Mouse (Mus musculus): ENCODE measurements around the gene Ajuba.

The Ajuba gene

DNA sequence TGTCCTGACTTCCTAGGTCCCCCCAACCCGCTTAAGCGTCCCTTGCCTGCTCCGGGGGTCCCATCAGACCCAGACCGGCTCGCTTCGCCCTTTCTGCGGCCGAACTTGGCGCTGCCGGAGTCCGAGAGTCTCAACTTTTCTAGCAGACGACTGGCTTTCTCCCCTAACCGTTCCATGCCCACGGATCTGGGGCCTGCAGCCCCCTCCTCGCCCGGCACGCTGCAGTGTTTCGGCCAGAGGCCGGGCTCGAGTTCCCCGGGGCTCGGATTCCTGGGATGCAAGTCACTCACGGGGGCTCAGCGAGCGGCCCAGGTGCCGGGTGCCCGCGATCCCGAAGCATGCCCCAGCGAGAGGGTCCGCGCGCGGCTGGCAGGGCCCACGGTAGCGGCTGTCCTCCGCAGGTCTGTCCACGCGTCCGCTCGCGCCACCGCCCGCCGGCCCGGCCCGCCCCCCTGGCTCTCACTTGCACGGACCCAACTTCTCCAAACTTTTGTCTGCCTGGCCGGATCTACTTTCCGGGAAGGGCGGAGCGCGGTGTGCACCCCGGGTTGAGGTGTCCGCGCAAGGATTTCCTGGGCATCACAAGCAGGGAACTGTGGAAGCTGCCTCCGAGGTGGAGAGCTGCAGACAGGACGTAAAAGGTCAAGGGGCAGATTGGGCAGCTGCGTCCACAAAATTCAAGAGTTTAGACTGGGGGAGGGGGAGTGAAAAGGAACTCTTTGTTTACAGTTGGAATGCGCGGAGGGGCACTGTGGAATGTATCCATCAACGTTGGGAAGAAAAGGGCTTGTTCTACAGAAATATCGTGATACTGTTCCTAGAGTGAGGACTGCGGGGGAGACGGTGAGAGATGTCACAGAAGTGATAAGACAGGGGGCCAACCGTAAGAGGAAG lies at the start of gene Ajuba:
TSS of gene Ajuba (minus strand) at position 470 of the 894 bp plus-strand sequence.
- TF ChIP-seq GATA4 (IDR thresholded peaks at IDR 0.05; ENCODE audit: insufficient replicate concordance, low read length): no peak

- no peak for TF ChIP-seq GATA4 (IDR thresholded peaks at IDR 0.05; ENCODE audit: insufficient replicate concordance, low read length)
These were observed 47.6 kb upstream of the Ajuba start for GRCm38 (mm10) chr14:54624976-54625375.

DNA sequence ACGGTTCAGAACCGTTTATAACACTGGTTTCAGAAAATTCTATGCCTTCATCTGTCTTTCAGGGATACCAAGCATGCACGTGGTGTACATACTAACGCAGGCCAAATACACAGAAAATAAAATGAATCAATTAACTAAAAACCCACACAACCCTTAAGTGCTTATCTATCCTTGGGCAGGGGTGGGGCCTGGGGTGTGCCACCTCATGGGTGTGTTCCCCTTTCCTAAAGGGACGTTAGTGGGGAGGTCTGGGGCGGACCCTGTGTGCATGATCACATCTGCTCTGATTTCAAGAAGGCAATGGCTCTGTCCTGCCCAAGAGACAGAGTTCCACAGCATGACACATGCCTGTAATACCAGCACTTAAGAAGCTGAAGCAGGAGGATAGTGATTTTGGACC lies 46.0 kb upstream of the Ajuba start:
- TF ChIP-seq GATA4 (IDR thresholded peaks at IDR 0.05; ENCODE audit: insufficient replicate concordance, low read length): no peak

DNA sequence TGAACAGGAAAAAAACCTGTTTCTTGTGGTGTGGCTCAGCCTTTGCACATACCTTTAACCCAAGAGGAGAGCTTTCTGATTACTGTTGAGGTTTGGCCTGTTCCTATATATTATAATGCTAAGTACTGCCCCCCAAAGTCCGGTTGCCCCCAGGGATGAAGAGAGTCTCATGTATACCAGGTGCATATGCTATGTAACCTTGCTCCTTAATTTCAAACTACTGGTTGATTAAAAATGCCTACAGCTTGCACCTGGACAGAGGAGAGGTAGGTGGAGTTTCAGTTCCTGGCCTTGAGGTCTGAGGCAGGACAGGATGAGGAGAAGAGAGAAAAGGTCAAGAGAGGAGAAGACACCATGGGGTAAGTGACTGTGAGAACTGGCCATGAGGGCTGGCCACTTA lies 43.8 kb upstream of the Ajuba start, which contains the start of gene Psmb11:
TSS of gene Psmb11 (plus strand) at position 301 of the 400 bp plus-strand sequence.
- no peak for TF ChIP-seq GATA4 (IDR thresholded peaks at IDR 0.05; ENCODE audit: insufficient replicate concordance, low read length)

GRCm38 (mm10) chr14:54617897-54618365 lies 40.6 kb upstream of the Ajuba start, which contains the start of gene Psmb5:
Psmb5 (minus strand) TSS chr14:54618022.
- TF ChIP-seq GATA4 (IDR thresholded peaks at IDR 0.05; ENCODE audit: insufficient replicate concordance, low read length): no peak

DNA sequence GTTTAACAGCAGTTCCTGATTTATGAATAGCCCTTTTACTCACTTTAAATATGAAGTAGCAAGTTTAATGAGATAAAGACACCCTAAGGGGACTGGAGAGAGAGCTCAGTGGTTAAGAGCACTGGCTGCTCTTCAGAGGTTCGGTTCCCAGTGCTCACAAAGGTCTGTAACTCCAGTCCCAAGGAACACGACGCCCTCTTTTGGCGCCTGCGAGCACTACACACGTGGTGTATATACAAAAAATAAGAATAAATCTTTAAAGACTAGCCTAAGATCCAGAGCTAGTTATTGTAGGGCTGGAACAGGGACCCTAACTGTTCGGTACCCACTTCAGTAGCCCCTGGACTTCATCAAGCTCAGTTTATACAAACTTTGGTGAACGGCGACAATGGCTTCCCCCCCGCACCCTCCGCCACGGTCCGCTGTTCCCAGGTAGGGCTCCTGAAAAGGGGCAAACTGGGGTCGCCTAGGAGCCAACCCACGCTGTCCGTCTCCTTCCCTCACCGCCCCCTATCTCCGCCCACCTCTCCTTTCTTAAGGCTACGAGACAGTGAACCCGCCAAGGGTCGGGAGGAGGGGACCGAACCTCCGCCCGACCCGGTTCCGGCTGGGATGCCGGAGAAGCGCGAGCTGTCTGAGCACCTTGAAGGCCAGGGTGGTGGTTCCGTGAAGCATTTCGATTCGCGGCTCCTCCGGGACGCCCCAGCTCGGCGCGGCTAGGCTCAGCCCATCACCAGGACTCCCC lies 40.0 kb upstream of the Ajuba start:
- TF ChIP-seq GATA4 (IDR thresholded peaks at IDR 0.05; ENCODE audit: insufficient replicate concordance, low read length): no peak

DNA sequence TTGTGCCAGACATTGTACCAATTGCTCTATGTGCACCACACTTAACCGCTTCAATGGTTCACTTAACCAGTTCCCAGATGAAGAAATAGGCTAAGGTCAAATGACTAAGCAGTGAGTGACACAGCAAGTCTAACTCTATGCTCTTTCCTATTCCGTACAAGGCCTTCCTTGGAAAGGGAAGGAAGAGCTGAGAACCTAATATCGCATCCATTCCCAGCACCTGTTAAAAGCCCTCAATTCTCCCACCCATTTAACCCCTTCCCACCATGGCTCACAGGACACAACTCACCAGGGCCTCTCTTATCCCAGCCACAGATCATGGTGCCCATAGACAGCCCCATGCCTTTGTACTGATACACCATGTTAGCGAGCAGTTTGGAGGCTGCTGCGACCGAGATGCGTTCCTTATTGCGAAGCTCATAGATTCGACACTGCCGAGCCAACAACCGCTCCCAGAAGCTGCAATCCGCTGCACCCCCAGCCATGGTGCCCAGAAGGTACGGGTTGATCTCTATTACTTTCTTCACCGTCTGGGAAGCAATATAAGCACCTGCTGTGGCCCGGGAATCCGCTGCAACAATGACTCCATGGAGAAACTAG lies 39.0 kb upstream of the Ajuba start:
- no peak for TF ChIP-seq GATA4 (IDR thresholded peaks at IDR 0.05; ENCODE audit: insufficient replicate concordance, low read length)

GRCm38 (mm10) chr14:54610648-54611047 lies 33.3 kb upstream of the Ajuba start:
- TF ChIP-seq GATA4 (IDR thresholded peaks at IDR 0.05; ENCODE audit: insufficient replicate concordance, low read length): no peak

DNA sequence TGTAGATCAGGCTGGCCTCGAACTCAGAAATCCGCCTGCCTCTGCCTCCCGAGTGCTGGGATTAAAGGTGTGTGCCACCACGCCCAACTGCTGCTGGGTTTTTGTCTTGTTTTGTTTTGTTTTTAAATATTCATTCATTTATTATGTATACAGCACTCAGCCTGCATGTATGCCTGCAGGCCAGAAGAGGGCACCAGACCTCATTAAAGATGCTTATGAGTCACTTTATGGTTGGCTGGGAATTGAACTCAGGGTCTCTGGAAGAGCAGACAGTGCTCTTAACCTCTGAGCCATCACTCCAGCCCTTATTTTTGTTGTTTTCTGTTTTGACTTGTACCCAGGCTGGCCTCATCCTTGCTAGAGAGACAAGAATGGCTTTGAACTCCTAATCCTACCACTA lies 32.6 kb upstream of the Ajuba start:
- no peak for TF ChIP-seq GATA4 (IDR thresholded peaks at IDR 0.05; ENCODE audit: insufficient replicate concordance, low read length)

- TF ChIP-seq GATA4 (IDR thresholded peaks at IDR 0.05; ENCODE audit: insufficient replicate concordance, low read length): no peak
These were observed 31.9 kb upstream of the Ajuba start for GRCm38 (mm10) chr14:54609245-54609644.

- no peak for TF ChIP-seq GATA4 (IDR thresholded peaks at IDR 0.05; ENCODE audit: insufficient replicate concordance, low read length)
These were observed 29.9 kb upstream of the Ajuba start for GRCm38 (mm10) chr14:54607226-54607625.

DNA sequence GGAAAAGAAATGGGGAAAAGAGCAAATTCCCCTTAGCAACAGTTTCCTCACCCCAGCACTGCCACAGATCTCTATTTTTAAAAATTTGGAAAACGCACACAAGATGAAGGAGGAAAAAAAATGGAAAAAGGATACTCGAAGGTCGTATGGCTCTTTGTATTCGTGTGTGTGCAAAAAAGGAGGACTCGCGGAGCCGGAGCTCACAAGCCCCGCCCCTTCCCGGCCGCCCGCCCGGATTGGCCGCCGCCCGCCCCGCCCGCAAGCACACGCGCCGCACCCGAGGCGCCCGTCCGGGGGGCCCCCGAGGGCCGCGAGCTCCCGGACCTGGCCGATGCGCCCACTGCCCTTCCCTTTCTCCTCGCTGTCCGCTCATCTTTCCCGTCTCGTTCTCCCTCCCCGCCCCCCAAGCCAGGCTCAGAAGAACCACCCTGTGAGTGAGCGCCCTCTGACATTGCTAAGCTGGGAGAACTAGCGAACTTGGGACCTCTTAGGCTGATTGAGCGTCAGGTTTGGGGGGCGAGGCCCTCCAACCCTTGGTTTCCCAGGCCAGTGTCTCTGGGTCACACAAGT lies 28.5 kb upstream of the Ajuba start, which contains the start of gene 4931414P19Rik:
TSS of gene 4931414P19Rik (minus strand) at position 242 of the 570 bp plus-strand sequence.
- no peak for TF ChIP-seq GATA4 (IDR thresholded peaks at IDR 0.05; ENCODE audit: insufficient replicate concordance, low read length)

GRCm38 (mm10) chr14:54603686-54604085 lies 26.3 kb upstream of the Ajuba start:
- TF ChIP-seq GATA4 (IDR thresholded peaks at IDR 0.05; ENCODE audit: insufficient replicate concordance, low read length): no peak

DNA sequence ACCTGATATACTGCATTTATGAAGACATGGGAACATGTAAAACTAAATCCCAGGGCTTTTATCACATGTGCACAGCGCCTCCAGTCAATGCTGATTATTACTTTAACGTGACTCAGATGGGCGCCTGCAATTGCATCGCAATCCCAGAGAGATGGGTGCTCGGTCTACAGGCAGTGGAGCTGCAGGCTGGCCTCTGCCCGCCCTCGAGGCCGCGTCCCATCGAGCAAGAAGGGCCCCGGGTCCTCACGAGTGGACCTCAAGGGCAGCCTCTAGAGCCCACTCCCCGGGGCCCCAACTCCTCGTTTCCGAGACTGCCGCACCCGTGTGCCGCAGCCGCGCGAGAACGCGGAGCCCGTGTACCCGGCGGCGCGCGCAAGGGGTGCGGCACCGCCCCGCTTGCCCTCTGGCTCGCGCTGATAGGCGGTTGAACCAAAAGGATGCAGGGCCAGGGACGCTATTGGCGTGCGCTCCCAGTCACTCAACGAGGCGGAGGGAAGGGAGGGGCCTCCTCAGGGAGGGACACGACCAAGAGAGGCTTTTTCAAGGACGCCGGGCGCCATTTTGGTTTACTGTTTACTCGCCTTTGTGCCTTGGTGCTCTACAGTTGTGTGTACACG lies 25.8 kb upstream of the Ajuba start:
- no peak; the same call in 1 of the 2 replicates for TF ChIP-seq GATA4 (IDR thresholded peaks at IDR 0.05; ENCODE audit: insufficient replicate concordance, low read length)
